Mouse (Mus musculus) bone marrow, adult 2 months (tissue): ENCODE measurements at regions not wholly inside any gene's neighbourhood (a gene's known extent, or its start where the extent isn't known, plus 50 kb on each side); places are given as distances from the start of the nearest gene placed in this dataset.

ENCODE experiments used
- H3K27ac ChIP-seq: fragments of 200-500 bp; 2 replicates; pipeline ENCODE4 v1.5.1; 2012; ENCODE audit warnings: low read depth, mild to moderate bottlenecking, control low read depth, inconsistent platforms, low read length; ENCODE audit not compliant: control insufficient read depth, poor library complexity, insufficient read depth
- H3K4me1 ChIP-seq: fragments of 200-500 bp; 2 replicates; pipeline ENCODE4 v1.6.1; 2011; ENCODE audit warnings: low read length; ENCODE audit not compliant: control insufficient read depth, insufficient read depth
- H3K4me3 ChIP-seq: fragments of 200-500 bp; replicated peaks from 2 replicates; pipeline ENCODE3; 2011; ENCODE audit warnings: mild to moderate bottlenecking, low read depth, low read length, control low read depth; ENCODE audit not compliant: control insufficient read depth
- CTCF ChIP-seq: fragments of 200-500 bp; IDR thresholded peaks from 2 replicates; pipeline ENCODE4 v1.5.1; 2011; ENCODE audit warnings: low read length, control low read depth; ENCODE audit not compliant: control insufficient read depth, insufficient read depth
- POLR2A ChIP-seq: fragments of 200-500 bp; IDR thresholded peaks from 2 replicates; pipeline ENCODE4 v1.6.1; 2011; ENCODE audit warnings: low read depth, mild to moderate bottlenecking, control low read depth, low read length, borderline replicate concordance; ENCODE audit not compliant: control insufficient read depth
- WGBS: fragments of 180-500 bp; shearing (Covaris S2); methylation state at CpG from one replicate; pipeline ENCODE4 v1.1.7; 2018; 5-methylcytosine and 5-hydroxymethylcytosine counted together

GRCm38 (mm10) chr7:136797780-136798435 is 96.5 kb upstream of the Mgmt start:
- no peak for TF ChIP-seq CTCF

DNA sequence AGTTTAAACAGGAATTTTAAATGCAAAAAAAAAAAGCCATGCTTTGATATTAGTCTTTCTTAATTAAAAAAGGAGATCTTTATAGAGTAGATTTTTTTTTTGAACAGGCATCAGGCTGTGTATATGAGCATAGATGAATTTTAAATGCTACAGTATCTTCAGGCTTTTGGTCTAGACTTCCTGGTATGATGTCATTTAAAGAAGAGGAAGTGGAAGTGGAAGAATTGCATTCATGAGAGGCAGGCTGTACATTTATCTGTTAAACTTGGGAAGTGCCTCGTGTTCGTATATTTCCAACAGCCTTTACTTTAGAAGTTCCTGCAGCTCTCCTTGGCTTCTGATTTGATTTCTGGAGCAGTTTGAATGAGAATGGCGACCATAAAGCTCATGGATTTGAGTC is 95.8 kb upstream of the Mgmt start:
- no peak for TF ChIP-seq POLR2A
- H3K4me3 ChIP-seq, result no peak overlapping the region
- WGBS, result 58% methylated on average over 3 of the region's 3 CpGs
- H3K27ac ChIP-seq, result no peak overlapping the region
- no peaks in the 10 kb centered on the region for H3K4me1 ChIP-seq

More at GRCm38 (mm10) chr7:136797780-136798435, 96.5 kb upstream of the Mgmt start:
- Histone ChIP-seq H3K4me1 (no peaks in the 10 kb centered on the region), H3K4me3 (no peak overlapping the region), H3K27ac (no peak overlapping the region)
- 53% methylated on average over 11 of the region's 11 CpGs for WGBS

DNA sequence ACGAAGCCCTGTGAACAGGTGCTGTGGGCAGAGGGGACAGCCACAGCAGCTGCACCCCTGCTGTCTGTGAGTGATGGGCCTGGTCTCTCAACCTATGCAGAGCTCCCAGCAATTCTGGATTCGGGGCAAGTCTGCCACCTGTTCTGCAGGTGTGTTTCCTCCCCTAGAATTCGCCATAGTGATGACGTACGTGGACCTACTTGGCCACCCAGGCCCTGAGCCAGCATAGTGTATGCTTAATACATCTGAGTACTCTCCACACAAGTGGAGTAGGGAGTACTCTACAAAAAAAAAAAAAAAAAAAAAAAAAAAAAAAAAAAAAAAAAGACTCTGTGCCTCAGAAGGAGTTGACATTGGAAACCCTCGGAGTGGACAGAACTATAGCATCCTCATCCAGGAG is 87.3 kb upstream of the Mgmt start:
- 84% methylated on average over 6 of the region's 6 CpGs for WGBS
- no peak overlapping the region for H3K27ac ChIP-seq
- H3K4me1 ChIP-seq, result no peaks in the 10 kb centered on the region
- no peak overlapping the region for H3K4me3 ChIP-seq
- no peak for TF ChIP-seq CTCF
- TF ChIP-seq POLR2A, result no peak

DNA sequence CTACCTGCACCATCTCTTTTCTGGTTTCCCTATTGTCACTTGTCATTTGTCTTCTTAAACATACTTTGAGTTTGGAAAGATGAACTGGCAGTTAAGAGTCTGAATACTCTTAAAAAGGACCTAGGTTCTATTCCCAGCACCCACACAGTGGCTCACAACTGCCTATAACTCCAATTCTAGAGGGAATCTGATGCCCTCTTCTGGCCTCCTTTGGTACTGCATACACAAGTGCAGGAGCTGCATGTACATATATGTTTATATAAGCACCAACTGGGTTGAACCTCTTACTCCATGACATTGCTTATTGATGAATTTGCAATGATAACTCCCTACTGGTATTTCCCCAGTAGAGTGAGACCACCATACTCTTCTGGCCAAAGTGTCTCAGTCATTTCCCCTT is 86.4 kb upstream of the Mgmt start:
- no peak overlapping the region for H3K4me3 ChIP-seq
- H3K27ac ChIP-seq, result no peak overlapping the region
- no peaks in the 10 kb centered on the region for H3K4me1 ChIP-seq
- TF ChIP-seq CTCF (no peak), POLR2A (no peak)

- no peak overlapping the region for H3K27ac ChIP-seq
- WGBS, result 83% methylated on average over 8 of the region's 8 CpGs
- H3K4me1 ChIP-seq, result no peaks in the 10 kb centered on the region
- no peak for TF ChIP-seq CTCF
- no peak for TF ChIP-seq POLR2A
- H3K4me3 ChIP-seq, result no peak overlapping the region
Measured at GRCm38 (mm10) chr7:136809576-136809975, 84.8 kb upstream of the Mgmt start.

DNA sequence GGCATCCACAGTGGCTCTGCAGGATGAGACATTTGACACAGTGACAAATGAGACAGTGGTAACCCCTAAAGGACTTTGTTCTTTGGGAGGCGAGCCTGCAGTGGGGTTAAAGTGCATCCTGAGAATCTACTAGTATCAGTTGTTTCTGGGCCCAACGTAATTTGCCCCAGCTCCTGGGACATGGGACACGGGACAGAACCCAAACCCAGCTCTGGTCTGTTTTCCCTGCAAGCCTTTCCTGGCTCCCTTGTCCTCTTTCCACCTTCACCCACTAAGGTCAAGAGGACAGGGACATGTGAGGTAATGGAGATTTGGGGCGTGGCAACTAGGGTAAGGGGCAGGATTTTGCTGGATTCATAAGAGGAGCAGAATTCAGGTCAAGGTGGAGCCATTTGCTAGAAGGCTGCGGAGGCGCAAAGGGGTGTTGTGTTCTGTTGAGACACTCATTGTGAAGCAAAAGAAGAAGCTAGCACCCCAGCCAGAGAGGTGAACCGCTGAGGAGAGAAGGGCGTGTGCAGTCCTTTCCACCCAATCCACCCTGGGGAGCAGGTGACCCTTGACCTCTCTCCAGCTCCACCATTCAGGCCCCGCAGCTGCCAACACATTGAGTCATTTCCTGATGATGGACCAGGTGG is 80.6 kb upstream of the Mgmt start:
- TF ChIP-seq POLR2A (no peak), CTCF (no peak)
- H3K4me3 ChIP-seq, result no peak overlapping the region
- 83% methylated on average over 9 of the region's 9 CpGs for WGBS
- H3K4me1 ChIP-seq, result no peaks in the 10 kb centered on the region
- H3K27ac ChIP-seq, result no peak overlapping the region

- 79% methylated on average over 6 of the region's 6 CpGs for WGBS
- TF ChIP-seq POLR2A (no peak), CTCF (no peak)
- Histone ChIP-seq H3K4me3 (no peak overlapping the region), H3K27ac (no peak overlapping the region), H3K4me1 (no peaks in the 10 kb centered on the region)
Measured at GRCm38 (mm10) chr7:136814751-136815150, 79.7 kb upstream of the Mgmt start.

DNA sequence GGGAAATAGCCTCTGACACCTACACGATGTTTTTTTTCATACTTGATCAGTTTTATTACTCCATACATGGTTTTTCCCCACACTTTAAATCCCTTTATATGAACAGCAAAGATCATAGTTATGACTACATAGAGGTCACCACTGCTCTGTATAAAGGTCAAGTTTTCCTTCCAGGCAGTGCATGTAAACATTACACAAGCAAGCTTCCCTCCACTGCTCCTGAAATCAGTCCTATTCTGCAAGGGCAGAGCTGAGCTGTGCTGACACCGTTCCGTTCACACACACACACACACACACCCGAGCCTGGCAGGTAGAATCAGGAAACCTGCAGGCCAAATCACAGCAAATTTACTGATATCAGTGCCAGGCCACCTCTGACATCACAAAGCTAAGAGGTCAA is 74.1 kb upstream of the Mgmt start:
- Histone ChIP-seq H3K4me1 (no peaks in the 10 kb centered on the region), H3K4me3 (no peak overlapping the region), H3K27ac (no peak overlapping the region)
- 71% methylated on average over 4 of the region's 4 CpGs for WGBS
- TF ChIP-seq POLR2A, result no peak

- Histone ChIP-seq H3K4me3 (no peak overlapping the region), H3K4me1 (no peaks in the 10 kb centered on the region), H3K27ac (no peak overlapping the region)
- no peak for TF ChIP-seq CTCF
- TF ChIP-seq POLR2A, result no peak
- WGBS, result 33% methylated on average over 16 of the region's 16 CpGs
Measured at GRCm38 (mm10) chr7:136825647-136826046, 68.8 kb upstream of the Mgmt start.
